Mouse (Mus musculus) hindbrain, postnatal 0 days (tissue): ENCODE data around the gene Nova2. TPM values are rescaled to one million over a fixed set of nuclear protein-coding genes. Genes with fewer than 3 reads are reported as not detected.

Source experiments
- ATAC-seq: fragments of 200-750 bp; cut with Nextera tagmentation; 2 replicates; pipeline ENCODE4 v1.8.0; 2017; ENCODE audit warnings: mild to moderate bottlenecking, moderate TSS enrichment, moderate library complexity
- DNase-seq: peaks from one replicate; pipeline ENCODE4 v3.0.0-alpha.2; 2015; ENCODE audit warnings: low spot score
- H3K27ac ChIP-seq: fragments of 300-500 bp; sonication (generic); 2 replicates; pipeline ENCODE4 v1.5.1; 2014; ENCODE audit warnings: mild to moderate bottlenecking
- H3K27me3 ChIP-seq: fragments of 300-500 bp; sonication (generic); 2 replicates; pipeline ENCODE4 v1.6.1; 2014; ENCODE audit warnings: low read length, mixed read lengths; ENCODE audit not compliant: insufficient read depth
- H3K36me3 ChIP-seq: fragments of 300-500 bp; sonication (generic); 2 replicates; pipeline ENCODE4 v1.6.1; 2014; ENCODE audit warnings: low read length, mixed read lengths; ENCODE audit not compliant: insufficient read depth
- H3K4me1 ChIP-seq: fragments of 300-500 bp; sonication (generic); 2 replicates; pipeline ENCODE4 v1.6.1; 2014; ENCODE audit warnings: antibody characterized with exemption, low read length, mixed read lengths; ENCODE audit not compliant: insufficient read depth
- H3K4me2 ChIP-seq: fragments of 300-500 bp; sonication (generic); 2 replicates; pipeline ENCODE4 v1.6.1; 2014; ENCODE audit warnings: low read depth, mild to moderate bottlenecking, low read length, moderate library complexity, mixed read lengths
- H3K4me3 ChIP-seq: fragments of 300-500 bp; sonication (generic); 2 replicates; pipeline ENCODE4 v1.5.1; 2014; ENCODE audit warnings: low read length
- H3K9ac ChIP-seq: fragments of 300-500 bp; sonication (generic); replicated peaks from 2 replicates; pipeline ENCODE4 v1.6.1; 2014; ENCODE audit warnings: mild to moderate bottlenecking, low read length, moderate library complexity, mixed read lengths
- H3K9me3 ChIP-seq: fragments of 300-500 bp; sonication (generic); 2 replicates; pipeline ENCODE4 v1.6.1; 2016; ENCODE audit warnings: low read length, mixed read lengths
- CTCF ChIP-seq: IDR thresholded peaks from 2 replicates; pipeline ENCODE4 v1.5.1; 2016; ENCODE audit warnings: antibody characterized with exemption, control low read depth, low read depth
- WGBS: fragments of 180-500 bp; shearing (Covaris S2); extraction: QIAGEN DNeasy Blood & Tissue Kit; methylation state at CpG from one replicate; pipeline ENCODE4 v1.1.7; 2014; 5-methylcytosine and 5-hydroxymethylcytosine counted together
- polyA plus RNA-seq: library from polyadenylated mRNA; unstranded; fragments of >200 nt; fragmentation: Nextera tagmentation; extraction: Ambion mirVana; gene quantifications from 2 replicates; pipeline ENCODE4 v1.2.1, GENCODE M21; 2015
- total RNA-seq: library from RNA; depleted of rRNA; stranded (reverse); fragments of >200 nt; gene quantifications from 2 replicates; pipeline ENCODE4 v1.2.3, GENCODE M21; 2014

The Nova2 gene
- total and polyA plus RNA-seq, 2 experiments from 2014 or later, result 9.7 to 18.3 TPM

DNA sequence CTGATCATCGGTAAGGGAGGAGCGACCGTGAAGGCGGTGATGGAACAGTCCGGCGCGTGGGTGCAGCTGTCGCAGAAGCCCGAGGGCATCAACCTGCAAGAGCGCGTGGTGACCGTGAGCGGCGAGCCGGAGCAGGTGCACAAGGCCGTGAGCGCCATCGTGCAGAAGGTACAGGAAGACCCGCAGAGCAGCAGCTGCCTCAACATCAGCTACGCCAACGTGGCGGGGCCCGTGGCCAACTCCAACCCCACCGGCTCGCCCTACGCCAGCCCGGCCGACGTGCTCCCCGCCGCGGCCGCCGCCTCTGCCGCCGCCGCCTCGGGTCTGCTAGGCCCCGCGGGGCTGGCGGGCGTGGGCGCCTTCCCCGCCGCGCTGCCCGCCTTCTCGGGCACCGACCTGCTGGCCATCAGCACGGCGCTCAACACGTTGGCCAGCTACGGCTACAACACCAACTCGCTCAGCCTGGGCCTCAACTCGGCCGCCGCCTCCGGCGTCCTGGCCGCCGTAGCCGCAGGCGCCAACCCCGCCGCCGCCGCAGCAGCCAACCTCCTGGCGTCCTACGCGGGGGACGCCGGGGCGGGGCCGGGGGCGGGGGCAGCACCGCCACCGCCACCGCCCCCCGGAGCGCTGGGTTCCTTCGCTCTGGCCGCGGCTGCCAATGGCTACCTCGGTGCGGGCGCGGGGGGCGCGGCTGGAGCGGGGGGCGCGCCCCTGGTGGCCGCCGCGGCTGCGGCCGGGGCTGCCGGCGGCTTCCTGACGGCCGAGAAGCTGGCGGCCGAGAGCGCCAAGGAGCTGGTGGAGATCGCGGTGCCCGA is 32.1 kb downstream of the Nova2 start:
- H3K27ac ChIP-seq, result peak overlapping the region; percentile 73

DNA sequence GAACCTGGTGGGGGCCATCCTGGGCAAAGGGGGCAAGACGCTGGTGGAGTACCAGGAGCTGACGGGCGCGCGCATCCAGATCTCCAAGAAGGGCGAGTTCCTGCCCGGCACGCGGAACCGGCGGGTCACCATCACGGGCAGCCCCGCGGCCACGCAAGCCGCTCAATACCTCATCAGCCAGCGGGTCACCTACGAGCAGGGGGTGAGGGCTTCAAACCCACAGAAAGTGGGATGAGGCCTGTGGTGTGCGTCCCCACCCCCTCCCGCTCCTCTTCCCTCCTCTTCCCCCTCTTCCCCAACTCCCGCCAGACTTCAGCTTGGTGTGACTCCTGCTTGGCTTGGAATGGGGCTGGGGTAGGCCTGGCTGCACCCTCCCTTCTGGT is 32.7 kb downstream of the Nova2 start:
- H3K9me3 ChIP-seq, result no peaks in the 10 kb centered on the region
- H3K4me1 ChIP-seq, result peaks cover 17% of the 10 kb centered on the region
- no peak for DNase-seq
- peak overlapping the region; percentile 37 for H3K4me3 ChIP-seq
- ATAC-seq, result peak; percentile 2
- no peak for TF ChIP-seq CTCF
- peak overlapping the region; percentile 51 for H3K9ac ChIP-seq
- peak overlapping the region; percentile 73 for H3K27ac ChIP-seq
- H3K36me3 ChIP-seq, result peaks cover 2% of the 10 kb centered on the region; the same call in 1 of the 2 replicates
- 15% methylated on average over 21 of the region's 21 CpGs for WGBS
- no peaks in the 10 kb centered on the region for H3K27me3 ChIP-seq
- H3K4me2 ChIP-seq, result peak overlapping the region; percentile 65

More for the DNA sequence above, 32.1 kb downstream of the Nova2 start:
- Histone ChIP-seq H3K36me3 (peaks cover 4% of the 10 kb centered on the region; the same call in 1 of the 2 replicates), H3K9ac (peak overlapping the region; percentile 51), H3K4me1 (peaks cover 15% of the 10 kb centered on the region), H3K27me3 (no peaks in the 10 kb centered on the region), H3K4me3 (peak overlapping the region; percentile 37), H3K4me2 (peak overlapping the region; percentile 65), H3K9me3 (no peaks in the 10 kb centered on the region)
- TF ChIP-seq CTCF, result peak; percentile 36
- DNase-seq (peak; percentile 76), ATAC-seq (peak; percentile 47)
- 3% methylated on average over 50 of the region's 107 CpGs for WGBS

DNA sequence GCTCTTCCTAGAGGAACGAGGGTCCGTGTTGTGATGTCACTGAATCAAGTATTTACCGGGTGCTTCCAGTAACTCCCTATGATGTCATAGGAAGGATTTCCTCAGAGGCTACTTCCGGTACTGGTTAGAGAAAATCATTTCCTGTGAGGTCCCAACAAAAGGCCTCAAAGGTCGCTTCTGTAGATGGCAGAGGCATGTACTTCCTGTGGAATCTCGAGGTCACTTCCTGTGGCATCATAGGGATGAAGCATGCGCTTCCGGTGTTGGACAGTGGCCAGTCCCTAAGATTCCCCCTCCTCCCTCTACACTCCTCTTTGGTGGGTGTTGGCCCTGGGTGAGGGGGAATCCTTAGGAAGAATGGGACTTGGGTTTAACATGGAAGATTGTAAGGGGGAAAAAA is 33.8 kb downstream of the Nova2 start:
- Histone ChIP-seq H3K4me2 (no peak overlapping the region), H3K36me3 (no peaks in the 10 kb centered on the region; the same call in 1 of the 2 replicates), H3K4me1 (peaks cover 17% of the 10 kb centered on the region), H3K27ac (no peak overlapping the region), H3K27me3 (no peaks in the 10 kb centered on the region), H3K9me3 (no peaks in the 10 kb centered on the region), H3K4me3 (no peak overlapping the region), H3K9ac (no peak overlapping the region)
- TF ChIP-seq CTCF, result no peak
- DNase-seq, result peak; percentile 48
- 61% methylated on average over 8 of the region's 8 CpGs for WGBS
- no peak for ATAC-seq

DNA sequence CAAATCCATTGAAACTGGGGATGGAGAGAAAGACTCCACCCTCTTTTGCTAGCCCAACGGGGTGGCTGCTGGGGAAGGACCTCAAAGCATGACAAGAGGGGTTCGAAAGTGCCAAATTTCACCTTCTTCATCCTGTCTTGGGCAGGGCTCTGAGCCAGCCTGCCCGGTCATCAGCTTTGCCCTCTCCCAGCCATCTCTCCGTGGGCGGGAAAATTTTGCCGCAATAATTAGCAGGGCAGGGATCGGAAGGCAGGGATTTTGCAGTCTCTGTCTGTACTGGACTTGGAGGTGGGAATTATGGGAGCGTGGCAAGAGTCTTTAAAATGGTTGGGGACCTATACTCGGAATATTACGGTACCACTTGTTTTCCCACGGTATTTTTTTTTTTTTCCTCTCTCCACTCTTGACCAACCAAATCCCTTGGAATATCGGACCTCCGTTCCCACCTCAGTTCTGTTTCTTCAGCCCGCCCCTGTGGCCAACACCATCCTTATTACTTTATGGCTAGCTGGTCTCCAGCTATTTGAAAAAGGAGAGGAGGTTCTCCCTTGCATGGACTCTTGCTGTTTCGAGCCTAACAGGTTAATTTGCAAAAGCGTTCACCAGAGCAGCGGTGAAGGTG is 36.6 kb downstream of the Nova2 start:
- 8% methylated on average over 17 of the region's 17 CpGs for WGBS
- Histone ChIP-seq H3K4me2 (peak overlapping the region; percentile 56), H3K4me3 (peak overlapping the region; percentile 20), H3K27ac (no peak overlapping the region), H3K9ac (peak overlapping the region; percentile 24), H3K27me3 (no peaks in the 10 kb centered on the region), H3K36me3 (no peaks in the 10 kb centered on the region; the same call in 1 of the 2 replicates), H3K9me3 (no peaks in the 10 kb centered on the region), H3K4me1 (peaks cover 16% of the 10 kb centered on the region)
- no peak for TF ChIP-seq CTCF
- DNase-seq (peak; percentile 46), ATAC-seq (no peak)

DNA sequence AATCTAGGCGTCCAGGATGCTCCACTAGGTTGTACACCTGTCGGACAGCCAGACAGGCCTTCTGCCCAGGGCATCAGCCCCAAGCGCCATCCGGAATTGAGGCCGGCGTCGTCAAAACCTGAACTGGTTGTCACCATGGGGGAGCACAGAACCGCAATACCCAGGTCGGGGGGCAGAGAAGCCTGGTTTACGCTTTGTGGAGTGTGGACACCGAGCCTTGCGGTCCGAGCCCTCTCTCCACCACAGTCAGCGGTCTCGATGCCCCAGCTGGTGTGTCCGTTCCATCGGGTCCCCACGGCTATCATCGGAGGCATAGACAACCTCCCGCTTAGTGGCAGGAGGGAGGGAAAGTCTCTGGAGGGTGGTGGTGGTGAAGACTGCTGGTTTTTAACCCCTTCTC is 37.1 kb downstream of the Nova2 start:
- Histone ChIP-seq H3K4me1 (peaks cover 11% of the 10 kb centered on the region), H3K27me3 (no peaks in the 10 kb centered on the region), H3K9me3 (no peaks in the 10 kb centered on the region), H3K9ac (peak overlapping the region; percentile 24), H3K27ac (no peak overlapping the region), H3K36me3 (no peaks in the 10 kb centered on the region; the same call in 1 of the 2 replicates), H3K4me3 (peak overlapping the region; percentile 20), H3K4me2 (peak overlapping the region; percentile 56)
- 6% methylated on average over 20 of the region's 20 CpGs for WGBS
- DNase-seq, result no peak
- TF ChIP-seq CTCF, result no peak
- no peak for ATAC-seq

DNA sequence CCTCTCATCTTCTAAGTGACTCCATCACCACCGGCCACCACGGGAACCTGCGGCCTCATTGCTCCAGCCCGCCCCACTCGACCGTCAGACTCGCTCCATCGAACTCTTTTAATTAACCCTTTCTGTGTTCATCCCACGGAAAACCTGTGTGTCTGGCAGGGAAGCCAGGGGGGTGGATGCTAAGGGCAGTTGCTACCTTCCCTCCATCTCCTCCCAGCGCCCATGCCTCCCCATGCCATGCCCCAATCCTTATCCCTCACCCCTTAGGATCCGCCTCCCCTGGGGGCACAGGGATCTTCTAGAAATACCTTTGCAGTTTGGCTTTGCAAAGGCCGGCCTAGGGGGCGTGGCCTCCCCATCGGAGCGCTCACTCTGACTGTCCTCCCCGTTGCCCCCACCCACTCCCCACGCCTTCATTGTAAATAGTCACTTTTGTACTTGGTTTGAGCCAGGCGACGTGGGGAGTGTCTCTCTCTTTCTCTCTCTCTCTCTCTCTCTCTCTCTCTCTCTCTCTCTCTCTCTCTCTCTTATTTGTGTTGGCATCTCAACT is 37.7 kb downstream of the Nova2 start:
- DNase-seq (no peak), ATAC-seq (no peak)
- WGBS, result 8% methylated on average over 19 of the region's 19 CpGs
- H3K36me3 ChIP-seq, result no peaks in the 10 kb centered on the region; the same call in 1 of the 2 replicates
- no peak overlapping the region for H3K27ac ChIP-seq
- no peak for TF ChIP-seq CTCF
- peaks cover 10% of the 10 kb centered on the region for H3K4me1 ChIP-seq
- no peak overlapping the region for H3K4me3 ChIP-seq
- H3K9ac ChIP-seq, result no peak overlapping the region
- H3K9me3 ChIP-seq, result no peaks in the 10 kb centered on the region
- peak overlapping the region; percentile 56 for H3K4me2 ChIP-seq
- no peaks in the 10 kb centered on the region for H3K27me3 ChIP-seq
